ENCODE assay signal across 17 mouse cellular contexts in the genomic region with DNA sequence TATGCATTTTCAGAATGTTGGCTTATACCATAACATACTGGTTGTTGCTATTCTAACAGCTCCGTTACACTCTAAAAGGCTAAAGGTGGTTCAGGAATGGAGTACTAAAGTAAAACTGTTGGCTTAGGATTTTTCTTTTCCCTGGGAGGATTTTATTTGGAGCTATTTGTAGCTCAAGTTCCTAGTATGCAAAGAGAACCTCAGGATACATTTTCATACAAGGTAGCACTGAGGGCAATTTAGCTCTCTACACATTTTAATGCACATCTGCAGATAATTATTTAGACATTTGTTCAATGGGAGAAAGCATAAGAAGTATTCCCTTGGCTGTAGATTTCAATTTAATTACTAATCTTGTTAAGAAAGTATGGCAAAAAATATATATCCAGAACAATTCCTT. TPM values are rescaled to one million over a fixed set of nuclear protein-coding genes. Genes with fewer than 3 reads are reported as not detected.
DNase-seq lines count a peak whose midpoint lies in the region; ATAC-seq and TF ChIP-seq lines count a peak whose summit lies in the region.
"Had no signal": no experiment of that assay in that cellular context is flagged by ENCODE, and none has a peak within 500 bp of the region (broad histone marks: within the 10 kb centered on the region; RNA-seq: fewer than 3 reads in every experiment).

No protein-coding gene starts in this region.

- peak; percentile 71; the same call in 1 of the 2 replicates for ATAC-seq in limb, embryonic 13.5 days (ENCODE audit: low FRiP score, low read depth)
- peak; percentile 63; the same call in 1 of the 2 replicates for ATAC-seq in limb, embryonic 14.5 days (ENCODE audit: low FRiP score, low read depth)
- ATAC-seq: forebrain, embryonic 13.5 days; forebrain, embryonic 15.5 days had no signal

- H3K36me3 ChIP-seq in limb, embryonic 13.5 days = no peaks in the 10 kb centered on the region
- H3K36me3 ChIP-seq in limb, embryonic 10.5 days = no peaks in the 10 kb centered on the region
- H3K36me3 ChIP-seq in limb, embryonic 14.5 days (ENCODE audit: control insufficient read depth, insufficient read depth, low read length) = no peaks in the 10 kb centered on the region
- H3K36me3 ChIP-seq: embryonic facial prominence, embryonic 13.5 days; forebrain, embryonic 15.5 days had no signal

- H3K4me1 ChIP-seq in limb, embryonic 13.5 days = peaks cover 3% of the 10 kb centered on the region; the same call in 1 of the 2 replicates
- H3K4me1 ChIP-seq in limb, embryonic 10.5 days = peaks cover 6% of the 10 kb centered on the region; the same call in 1 of the 2 replicates
- H3K4me1 ChIP-seq in limb, embryonic 14.5 days (ENCODE audit: control insufficient read depth, insufficient read depth, low read length) = peaks cover 3% of the 10 kb centered on the region; the same call in 1 of the 2 replicates
- H3K4me1 ChIP-seq: forebrain, embryonic 13.5 days; forebrain, embryonic 15.5 days had no signal

- no peak overlapping the region for H3K4me3 ChIP-seq in limb, embryonic 13.5 days
- H3K4me3 ChIP-seq in limb, embryonic 10.5 days = no peak overlapping the region
- H3K4me3 ChIP-seq in limb, embryonic 14.5 days (replicated peaks; ENCODE audit: low read length) = no peak overlapping the region
- H3K4me3 ChIP-seq: embryonic facial prominence, embryonic 13.5 days; forebrain, embryonic 13.5 days; forebrain, embryonic 15.5 days had no signal

- DNase-seq in limb, embryonic 10.5 days (ENCODE audit: low spot score) = no peak
- DNase-seq in limb, embryonic 14.5 days (ENCODE audit: low spot score) = peak; percentile 55
- no peak for DNase-seq in right cerebral cortex, postnatal 10 days (ENCODE audit: low spot score in 2 of 2)
- DNase-seq in urinary bladder, postnatal 36 days (ENCODE audit: low spot score in 2 of 2) = no peak
- DNase-seq: adrenal gland, adult 2 months; adrenal gland, postnatal 10 days; adrenal gland, postnatal 25 days; cerebellum, adult 11 months; cerebellum, adult 18-20 months; cerebellum, adult 8-10 months; cerebellum, adult 9-11 months; cerebellum, postnatal 14 days; cerebellum, postnatal 36 days had no signal

- H3K9ac ChIP-seq in limb, embryonic 13.5 days = no peak overlapping the region
- no peak overlapping the region for H3K9ac ChIP-seq in limb, embryonic 14.5 days (ENCODE audit: low read depth, low read length, severe bottlenecking)
- H3K9ac ChIP-seq: embryonic facial prominence, embryonic 13.5 days; forebrain, embryonic 13.5 days; forebrain, embryonic 15.5 days had no signal

- 32% methylated on average over 1 of the region's 1 CpGs for WGBS in limb, embryonic 13.5 days
- WGBS in limb, embryonic 10.5 days = 88% methylated on average over 1 of the region's 1 CpGs
- WGBS in limb, embryonic 14.5 days = 24% methylated on average over 1 of the region's 1 CpGs

- 0 out of 2 replicates have a peak overlapping the region, but pooled peaks have one; percentile 33 for H3K27ac ChIP-seq in limb, embryonic 13.5 days
- no peak overlapping the region for H3K27ac ChIP-seq in limb, embryonic 10.5 days
- no peak overlapping the region for H3K27ac ChIP-seq in limb, embryonic 14.5 days (replicated peaks; ENCODE audit: low read depth, low read length)
- H3K27ac ChIP-seq: embryonic facial prominence, embryonic 13.5 days; forebrain, embryonic 13.5 days; forebrain, embryonic 15.5 days had no signal

- no peaks in the 10 kb centered on the region for H3K9me3 ChIP-seq in limb, embryonic 13.5 days
- no peaks in the 10 kb centered on the region for H3K9me3 ChIP-seq in limb, embryonic 10.5 days (replicated peaks)
- no peaks in the 10 kb centered on the region for H3K9me3 ChIP-seq in limb, embryonic 14.5 days (ENCODE audit: control insufficient read depth, low read length)
- H3K9me3 ChIP-seq: forebrain, embryonic 13.5 days; forebrain, embryonic 15.5 days had no signal

- no peak overlapping the region for H3K4me2 ChIP-seq in limb, embryonic 13.5 days (replicated peaks)
- H3K4me2 ChIP-seq in limb, embryonic 14.5 days (replicated peaks; ENCODE audit: low read depth, low read length, severe bottlenecking) = no peak overlapping the region
- H3K4me2 ChIP-seq: embryonic facial prominence, embryonic 13.5 days; forebrain, embryonic 13.5 days; forebrain, embryonic 15.5 days had no signal

- no peak for TF ChIP-seq POLR2A in limb, embryonic 14.5 days (IDR thresholded peaks at IDR 0.05; ENCODE audit: borderline replicate concordance, extremely low read depth, insufficient read depth, insufficient read length)

- H3K27me3 ChIP-seq in limb, embryonic 13.5 days = no peaks in the 10 kb centered on the region
- no peaks in the 10 kb centered on the region for H3K27me3 ChIP-seq in limb, embryonic 10.5 days (ENCODE audit: low read depth, poor library complexity, severe bottlenecking)
- H3K27me3 ChIP-seq in limb, embryonic 14.5 days (ENCODE audit: control insufficient read depth, insufficient read depth, low read length) = no peaks in the 10 kb centered on the region
- H3K27me3 ChIP-seq: embryonic facial prominence, embryonic 13.5 days; forebrain, embryonic 13.5 days; forebrain, embryonic 15.5 days had no signal

RNA-seq across cellular contexts. Expression of gene Igsf10, which starts 17.7 kb away (rescaled TPM):
- polyA plus RNA-seq in limb, embryonic 13.5 days (2015; fragmentation: Nextera tagmentation; extraction: Ambion mirVana) = 16.3 and 17.6 TPM in 2 replicates
- polyA plus RNA-seq in limb, embryonic 10.5 days (2016; fragmentation: Nextera tagmentation; extraction: Ambion mirVana) = 2.9 and 4.2 TPM in 2 replicates
- 18.5 and 20.5 TPM in 2 replicates for polyA plus RNA-seq in limb, embryonic 14.5 days (2012; rRNA removed)
- 19.1 and 21.2 TPM in 2 replicates for polyA plus RNA-seq in limb, embryonic 14.5 days (2014; fragmentation: Nextera tagmentation; extraction: Ambion mirVana)
